Mouse (Mus musculus) layer of hippocampus, postnatal 14 days (tissue): Measurements from ENCODE around the gene Patl2. TPM values are rescaled to one million over a fixed set of nuclear protein-coding genes. Genes with fewer than 3 reads are reported as not detected.

Source experiments
- DNase-seq, 2 experiments: peaks; one replicate each; pipeline ENCODE4 v3.0.0; 2021 to 2022; ENCODE audit warnings: low spot score in 2 of 2, mixed read lengths in 1 of 2
- total RNA-seq, 2 experiments: library from RNA; stranded (reverse); gene quantifications; 2 replicates each; pipeline ENCODE4 v1.2.3; 2021

The Patl2 gene
- total RNA-seq, 2 experiments from 2014 or later: 0.26 TPM; not detected in 1

GRCm38 (mm10) chr2:122180051-122180822, 5.8 kb downstream of the Patl2 start:
- DNase-seq: no peak

- DNase-seq: no peak
These were observed 13.8 kb downstream of the Patl2 start for GRCm38 (mm10) chr2:122172188-122172587.

- DNase-seq: no peak
These were observed 14.7 kb downstream of the Patl2 start for GRCm38 (mm10) chr2:122171292-122171691.

DNA sequence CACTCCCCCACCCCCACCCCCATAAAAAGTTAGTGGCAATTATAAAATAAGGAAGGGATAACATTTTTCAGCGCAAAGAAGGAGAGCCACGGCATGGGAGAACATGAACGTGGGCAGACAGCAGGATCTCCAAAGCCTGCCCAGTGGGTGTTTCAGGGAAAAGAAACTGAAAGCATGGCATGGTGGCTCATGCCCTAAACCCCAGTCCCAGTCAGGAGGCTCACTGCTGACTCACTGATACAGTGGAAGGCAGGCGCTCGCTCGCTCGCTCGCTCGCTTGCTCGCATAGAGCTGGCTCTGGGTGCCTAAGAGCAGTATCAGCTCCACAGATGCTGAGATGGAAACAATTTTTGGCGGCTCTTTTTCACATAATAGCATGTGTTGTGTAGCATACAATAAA, 21.7 kb downstream of the Patl2 start:
- DNase-seq: no peak

DNA sequence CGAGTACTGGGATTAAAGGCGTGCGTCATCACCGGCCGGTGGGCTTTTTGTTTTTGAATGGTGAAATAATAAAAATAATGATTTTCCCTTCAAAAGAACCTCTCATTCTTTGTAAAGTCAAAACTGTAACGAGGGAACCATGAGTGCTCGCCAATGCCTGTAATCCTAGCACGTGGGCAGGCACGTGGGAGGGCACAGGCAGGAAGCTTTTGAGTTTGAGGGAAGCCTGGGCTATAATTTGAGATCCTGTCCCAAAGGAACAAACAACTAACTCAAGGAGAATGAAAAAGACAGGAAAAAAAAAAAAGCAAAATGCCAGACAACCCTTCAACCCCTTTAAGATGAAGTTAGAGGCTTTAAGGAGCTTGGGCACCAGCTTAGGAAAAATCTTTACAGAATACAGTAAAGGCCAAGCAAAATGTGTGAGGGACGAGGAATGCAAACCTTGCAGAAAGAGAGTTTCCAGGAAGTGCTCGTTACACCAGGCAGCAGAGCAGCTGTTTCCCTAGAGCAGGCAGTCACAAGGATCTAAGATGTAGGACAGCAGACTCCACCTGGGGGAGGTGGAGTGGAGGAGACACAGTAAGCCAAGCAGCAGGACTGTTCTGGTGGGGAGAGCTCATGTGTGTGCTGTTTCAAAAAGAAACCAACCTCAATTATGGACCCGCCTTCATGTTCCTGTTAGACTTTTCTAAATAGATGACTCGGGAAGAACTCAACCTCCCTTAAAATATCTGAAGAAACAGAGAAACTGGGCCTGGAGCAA, 22.4 kb downstream of the Patl2 start:
- no peak for DNase-seq

DNA sequence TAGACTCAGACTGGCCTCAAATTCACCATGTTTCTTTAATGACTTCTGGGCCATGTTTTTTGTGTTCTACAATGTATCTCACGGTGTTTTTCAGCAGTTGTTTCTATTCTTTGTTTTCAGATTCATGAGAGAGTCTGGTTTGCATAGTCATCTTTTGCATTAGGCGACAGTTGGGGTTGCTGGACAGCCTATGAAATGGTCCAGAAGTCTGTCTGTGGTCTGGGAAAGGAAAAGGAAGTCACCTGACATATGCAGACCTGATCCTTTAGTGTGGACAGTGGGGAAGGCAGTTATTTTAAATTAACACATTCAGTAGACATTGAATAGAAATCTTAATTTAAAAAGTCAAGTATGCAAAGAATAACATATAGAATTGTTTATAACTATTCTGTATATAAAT, 23.5 kb downstream of the Patl2 start:
- no peak for DNase-seq

GRCm38 (mm10) chr2:122161542-122161941, 24.4 kb downstream of the Patl2 start:
- DNase-seq: no peak

GRCm38 (mm10) chr2:122160680-122161079, 25.3 kb downstream of the Patl2 start, which contains the start of gene Trim69:
Trim69 (plus strand) TSS chr2:122160700.
- DNase-seq: peak; percentile 75 to 85

DNA sequence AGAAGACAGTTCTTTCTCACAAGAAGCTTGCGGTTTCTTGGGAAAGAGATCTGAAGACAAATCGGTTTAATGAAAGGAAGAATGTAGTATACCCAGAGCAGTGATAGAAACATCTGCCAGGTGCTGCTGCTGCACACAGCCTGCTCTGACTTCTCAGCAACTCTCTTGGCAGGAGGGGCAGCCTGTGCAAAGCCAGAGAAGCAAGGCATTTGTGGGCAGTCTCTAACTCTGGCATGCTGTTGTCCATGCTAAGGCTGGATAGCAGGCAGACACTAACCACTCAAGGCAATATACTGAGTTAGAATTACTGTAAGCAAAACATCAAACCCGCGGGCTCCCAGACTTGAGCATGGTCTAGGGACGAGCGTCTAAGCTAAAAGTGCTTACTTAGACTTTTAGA, 26.3 kb downstream of the Patl2 start:
- no peak for DNase-seq

- DNase-seq: no peak
These were observed 27.6 kb downstream of the Patl2 start for GRCm38 (mm10) chr2:122158362-122158802.

- no peak for DNase-seq
These were observed 28.4 kb downstream of the Patl2 start for GRCm38 (mm10) chr2:122157561-122157960.

DNA sequence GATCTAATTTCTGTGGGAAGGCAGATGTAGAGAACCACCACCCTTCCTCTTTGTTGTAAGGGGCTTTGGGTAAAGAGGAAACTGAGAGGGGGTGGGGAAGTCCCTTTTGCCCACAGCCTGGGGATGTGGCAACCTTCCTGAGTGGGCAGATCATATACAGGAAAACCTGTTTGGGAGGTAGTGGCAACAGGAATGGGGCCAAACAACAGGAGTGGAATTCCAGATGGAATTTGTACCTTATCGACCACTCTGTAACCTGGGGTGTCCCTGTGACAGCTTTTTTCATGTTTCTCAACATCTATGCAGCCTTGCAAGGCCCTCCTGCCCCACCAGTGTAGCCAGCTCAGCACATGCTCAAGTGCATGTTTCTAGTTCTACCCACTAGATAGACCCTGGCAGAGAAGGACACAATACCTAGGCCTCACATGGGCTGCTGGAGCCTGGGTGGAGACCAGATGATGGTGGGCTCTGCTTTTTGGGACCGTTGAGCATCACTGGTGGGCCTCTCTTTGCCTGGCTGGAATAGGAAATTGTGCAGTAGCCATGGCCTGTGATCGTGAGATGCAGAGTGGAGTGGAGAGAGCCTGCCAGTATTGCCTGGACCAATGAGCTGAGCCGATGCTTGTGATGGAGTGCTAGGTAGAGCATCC, 29.8 kb downstream of the Patl2 start:
- no peak for DNase-seq

GRCm38 (mm10) chr2:122155292-122155691, 30.7 kb downstream of the Patl2 start:
- DNase-seq: no peak

- DNase-seq: no peak
These were observed 31.5 kb downstream of the Patl2 start for GRCm38 (mm10) chr2:122154479-122154878.

DNA sequence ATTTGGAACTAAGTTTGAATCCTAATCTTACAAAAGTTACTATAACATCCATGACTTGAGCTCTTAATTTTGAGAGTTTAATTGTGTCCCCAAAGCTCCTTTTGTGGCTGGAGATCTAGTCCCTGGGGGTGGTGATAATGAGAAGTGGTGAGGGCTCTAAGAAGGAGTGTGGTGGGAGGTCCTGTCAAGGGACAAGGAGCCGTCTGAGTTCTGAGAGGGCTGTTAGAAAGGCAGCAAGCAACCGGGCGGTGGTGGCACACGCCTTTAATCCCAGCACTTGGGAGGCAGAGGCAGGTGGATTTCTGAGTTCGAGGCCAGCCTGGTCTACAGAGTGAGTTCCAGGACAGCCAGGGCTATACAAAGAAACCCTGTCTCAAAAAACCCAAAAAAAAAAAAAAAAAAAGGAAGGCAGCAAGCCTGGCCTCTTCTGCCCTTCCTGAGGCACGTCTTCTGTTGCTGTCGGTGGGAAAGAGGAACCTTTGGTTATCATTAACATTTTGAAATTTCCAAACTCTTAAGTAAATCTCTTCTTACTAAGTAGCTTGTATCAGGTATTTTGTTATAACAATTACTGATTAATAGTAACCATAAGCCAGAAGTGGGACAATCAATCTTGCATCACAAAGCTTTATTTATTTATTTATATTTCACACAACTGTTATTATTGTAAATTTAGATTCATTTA, 32.2 kb downstream of the Patl2 start:
- DNase-seq: no peak

- no peak for DNase-seq
These were observed 33.1 kb downstream of the Patl2 start for GRCm38 (mm10) chr2:122152850-122153249.

GRCm38 (mm10) chr2:122151221-122151620, 34.8 kb downstream of the Patl2 start:
- no peak for DNase-seq

DNA sequence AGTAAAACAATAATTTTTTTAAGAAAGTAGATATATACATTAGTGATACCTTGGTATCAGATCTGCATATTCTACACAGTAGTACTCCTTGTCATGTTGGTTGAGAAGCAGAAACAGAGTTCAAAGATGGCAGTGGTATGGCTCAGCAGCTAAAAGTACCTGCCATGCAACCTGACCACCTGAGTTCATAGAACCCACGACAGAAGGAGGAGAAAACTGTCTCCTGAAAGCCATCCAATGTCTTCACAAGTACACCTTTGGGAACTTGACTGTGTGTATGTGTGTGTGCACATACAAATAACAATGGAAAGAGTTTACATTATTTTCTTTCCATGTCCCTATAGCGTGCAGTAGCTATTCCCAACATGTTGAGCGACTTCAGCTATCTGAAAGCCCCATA, 36.3 kb downstream of the Patl2 start:
- DNase-seq: no peak

GRCm38 (mm10) chr2:122149316-122149715, 36.7 kb downstream of the Patl2 start:
- DNase-seq: no peak

GRCm38 (mm10) chr2:122148242-122148917, 37.6 kb downstream of the Patl2 start:
- peak; percentile 21 to 44 for DNase-seq
